In genomic region chr10:52389438-52389837, GRCm38 (mm10) we compare ENCODE assay signal across 28 mouse cellular contexts. TPM values are rescaled to one million over a fixed set of nuclear protein-coding genes. Genes with fewer than 3 reads are reported as not detected.
A peak's percentile ranks its signal among the peaks of the same experiment; 100 is the strongest.
DNase-seq lines count a peak whose midpoint lies in the region; ATAC-seq and TF ChIP-seq lines count a peak whose summit lies in the region.
"Had no signal": no experiment of that assay in that cellular context is flagged by ENCODE, and none has a peak within 500 bp of the region (broad histone marks: within the 10 kb centered on the region; RNA-seq: fewer than 3 reads in every experiment).

No protein-coding gene starts in this region.

- no peaks in the 10 kb centered on the region for H3K36me3 ChIP-seq in heart, embryonic 10.5 days
- no peaks in the 10 kb centered on the region for H3K36me3 ChIP-seq in limb, embryonic 10.5 days
- H3K36me3 ChIP-seq in lung, postnatal 0 days (ENCODE audit: insufficient read depth, low read length), result no peaks in the 10 kb centered on the region
- H3K36me3 ChIP-seq: midbrain, embryonic 15.5 days had no signal

- H3K9me3 ChIP-seq in heart, embryonic 10.5 days, result no peaks in the 10 kb centered on the region
- H3K9me3 ChIP-seq in limb, embryonic 10.5 days (replicated peaks), result no peaks in the 10 kb centered on the region
- no peaks in the 10 kb centered on the region for H3K9me3 ChIP-seq in lung, postnatal 0 days (ENCODE audit: low read length)
- H3K9me3 ChIP-seq: forebrain, embryonic 13.5 days; midbrain, embryonic 15.5 days had no signal

- no peaks in the 10 kb centered on the region for H3K4me1 ChIP-seq in heart, embryonic 10.5 days
- peaks cover 19% of the 10 kb centered on the region; the same call in 1 of the 2 replicates for H3K4me1 ChIP-seq in brown adipose tissue, adult 24 weeks (ENCODE audit: control insufficient read depth, insufficient read depth, insufficient read length, low read length)
- H3K4me1 ChIP-seq in limb, embryonic 10.5 days, result peaks cover 18% of the 10 kb centered on the region
- H3K4me1 ChIP-seq in lung, postnatal 0 days (ENCODE audit: insufficient read depth, low read depth, low read length), result no peaks in the 10 kb centered on the region
- H3K4me1 ChIP-seq: forebrain, embryonic 13.5 days; midbrain, embryonic 15.5 days had no signal

- H3K27ac ChIP-seq in heart, embryonic 10.5 days, result no peak overlapping the region
- H3K27ac ChIP-seq in brown adipose tissue, adult 24 weeks (replicated peaks; ENCODE audit: low read depth, low read length), result peak overlapping the region; percentile 99
- 0 out of 2 replicates have a peak overlapping the region, but pooled peaks have one; percentile 39 for H3K27ac ChIP-seq in limb, embryonic 10.5 days
- no peak overlapping the region for H3K27ac ChIP-seq in lung, postnatal 0 days (ENCODE audit: low read length)
- H3K27ac ChIP-seq: forebrain, embryonic 13.5 days; midbrain, embryonic 15.5 days had no signal

- no peak overlapping the region for H3K9ac ChIP-seq in lung, postnatal 0 days (replicated peaks; ENCODE audit: low read depth)
- H3K9ac ChIP-seq: forebrain, embryonic 13.5 days; liver, postnatal 0 days; midbrain, embryonic 15.5 days had no signal

- TF ChIP-seq CTCF in lung, postnatal 0 days (IDR thresholded peaks at IDR 0.05), result no peak

- no peak for TF ChIP-seq EP300 in lung, postnatal 0 days (IDR thresholded peaks at IDR 0.05)

- H3K4me2 ChIP-seq in lung, postnatal 0 days (replicated peaks; ENCODE audit: low read depth, low read length), result no peak overlapping the region
- H3K4me2 ChIP-seq: forebrain, embryonic 13.5 days; midbrain, embryonic 15.5 days had no signal

- H3K27me3 ChIP-seq in heart, embryonic 10.5 days (ENCODE audit: insufficient read depth, poor library complexity, severe bottlenecking), result no peaks in the 10 kb centered on the region
- H3K27me3 ChIP-seq in limb, embryonic 10.5 days (ENCODE audit: low read depth, poor library complexity, severe bottlenecking), result no peaks in the 10 kb centered on the region
- no peaks in the 10 kb centered on the region for H3K27me3 ChIP-seq in lung, postnatal 0 days (replicated peaks; ENCODE audit: insufficient read depth, low read length)
- H3K27me3 ChIP-seq: forebrain, embryonic 13.5 days; midbrain, embryonic 15.5 days had no signal

- no peak overlapping the region for H3K4me3 ChIP-seq in heart, embryonic 10.5 days
- H3K4me3 ChIP-seq in brown adipose tissue, adult 24 weeks (ENCODE audit: insufficient read depth, low read depth, low read length), result no peak overlapping the region
- H3K4me3 ChIP-seq in limb, embryonic 10.5 days, result no peak overlapping the region
- H3K4me3 ChIP-seq in lung, postnatal 0 days (ENCODE audit: low read depth, low read length), result no peak overlapping the region
- H3K4me3 ChIP-seq: forebrain, embryonic 13.5 days; midbrain, embryonic 15.5 days; myocyte had no signal

- ATAC-seq in lung, postnatal 0 days, result no peak
- ATAC-seq: forebrain, embryonic 13.5 days; liver, postnatal 0 days; midbrain, embryonic 15.5 days had no signal

- 74% methylated on average over 3 of the region's 3 CpGs for WGBS in heart, embryonic 10.5 days
- 69% methylated on average over 3 of the region's 3 CpGs for WGBS in limb, embryonic 10.5 days
- WGBS in lung, postnatal 0 days, result 65% methylated on average over 3 of the region's 3 CpGs

- DNase-seq in heart, adult 8-10 months (ENCODE audit: low spot score), result peak; percentile 82
- no peak for DNase-seq in heart, embryonic 10.5 days (ENCODE audit: low spot score)
- DNase-seq in embryo, embryonic 11.5 days (ENCODE audit: low read depth, low spot score), result peak; percentile 7
- DNase-seq in limb, embryonic 10.5 days (ENCODE audit: low spot score), result no peak
- DNase-seq in adrenal gland, postnatal 36 days, result no peak
- DNase-seq in lung, postnatal 0 days (ENCODE audit: low spot score), result no peak
- DNase-seq: adrenal gland, adult 2 months; cerebellum, adult 9-10 months; kidney, adult 18-20 months; liver; liver, postnatal 0 days; lung, postnatal 14 days; thymus, postnatal 14 days had no signal

RNA-seq across cellular contexts. Expression of gene Nepn, which starts 0.7 kb away (rescaled TPM):
- total RNA-seq in heart, adult 8-10 months (2022), result under 1 TPM; 0.28 to 0.80 (median 0.49) TPM
- 7.6 TPM in 1 of 2 replicates, not detected in the other for polyA plus RNA-seq in heart, embryonic 10.5 days (2016; fragmentation: Nextera tagmentation; extraction: Ambion mirVana)
- 1.7 and 16.4 TPM in 2 replicates for polyA plus RNA-seq in brown adipose tissue, adult 24 weeks (2012; ENCODE audit: insufficient read depth, insufficient read length, missing spikeins)
- polyA plus RNA-seq in limb, embryonic 10.5 days (2016; fragmentation: Nextera tagmentation; extraction: Ambion mirVana), result not detected in 2 replicates
- under 1 TPM; 0.13 to 0.26 TPM for total RNA-seq in adrenal gland, postnatal 36 days (2021)
- not detected in 2 replicates for polyA plus RNA-seq in lung, postnatal 0 days (2015; fragmentation: Nextera tagmentation; extraction: Ambion mirVana)
- total RNA-seq: common myeloid progenitor, adult 5-6 weeks; hematopoietic stem cell, adult 5-6 weeks; layer of hippocampus, postnatal 25 days; left cerebral cortex, postnatal 10 days; megakaryocyte, adult 5-6 weeks had no signal
- polyA plus RNA-seq: C2C12; forebrain, embryonic 13.5 days; large intestine, adult 2 months; liver, postnatal 0 days; midbrain, embryonic 15.5 days; neural tube, embryonic 14.5 days; small intestine, adult 2 months; testis, adult 2 months had no signal

RNA-seq across cellular contexts. Expression of gene Gopc, which starts 7.5 kb away (rescaled TPM):
- total RNA-seq in heart, adult 8-10 months (2022), result 10 to 100 TPM; 10.8 to 12.2 (median 11.1) TPM
- 17.4 and 18.4 TPM in 2 replicates for polyA plus RNA-seq in heart, embryonic 10.5 days (2016; fragmentation: Nextera tagmentation; extraction: Ambion mirVana)
- polyA plus RNA-seq in brown adipose tissue, adult 24 weeks (2012; ENCODE audit: insufficient read depth, insufficient read length, missing spikeins), result 9.3 and 12.4 TPM in 2 replicates
- polyA plus RNA-seq in limb, embryonic 10.5 days (2016; fragmentation: Nextera tagmentation; extraction: Ambion mirVana), result 15.3 and 19.2 TPM in 2 replicates
- total RNA-seq in adrenal gland, postnatal 36 days (2021), result 10 to 100 TPM; 23.3 to 27.3 TPM
- polyA plus RNA-seq in lung, postnatal 0 days (2015; fragmentation: Nextera tagmentation; extraction: Ambion mirVana), result 13.7 and 15.4 TPM in 2 replicates

RNA-seq across cellular contexts. Expression of gene Nus1, which starts 27.9 kb away (rescaled TPM):
- 10 to 100 TPM; 30.4 to 43.0 (median 36.2) TPM for total RNA-seq in heart, adult 8-10 months (2022)
- 9.4 and 14.1 TPM in 2 replicates for polyA plus RNA-seq in heart, embryonic 10.5 days (2016; fragmentation: Nextera tagmentation; extraction: Ambion mirVana)
- 25.1 and 35.3 TPM in 2 replicates for polyA plus RNA-seq in brown adipose tissue, adult 24 weeks (2012; ENCODE audit: insufficient read depth, insufficient read length, missing spikeins)
- 14.3 and 14.9 TPM in 2 replicates for polyA plus RNA-seq in limb, embryonic 10.5 days (2016; fragmentation: Nextera tagmentation; extraction: Ambion mirVana)
- total RNA-seq in adrenal gland, postnatal 36 days (2021), result 10 to 100 TPM; 52.0 to 63.4 TPM
- 9.0 and 11.3 TPM in 2 replicates for polyA plus RNA-seq in lung, postnatal 0 days (2015; fragmentation: Nextera tagmentation; extraction: Ambion mirVana)

RNA-seq across cellular contexts. Expression of gene Gm26741, which starts 30.9 kb away (rescaled TPM):
- total RNA-seq in heart, adult 8-10 months (2022), result not detected
- polyA plus RNA-seq in heart, embryonic 10.5 days (2016; fragmentation: Nextera tagmentation; extraction: Ambion mirVana), result not detected in 2 replicates
- polyA plus RNA-seq in brown adipose tissue, adult 24 weeks (2012; ENCODE audit: insufficient read depth, insufficient read length, missing spikeins), result not detected in 2 replicates
- not detected in 2 replicates for polyA plus RNA-seq in limb, embryonic 10.5 days (2016; fragmentation: Nextera tagmentation; extraction: Ambion mirVana)
- total RNA-seq in adrenal gland, postnatal 36 days (2021), result not detected
- not detected in 2 replicates for polyA plus RNA-seq in lung, postnatal 0 days (2015; fragmentation: Nextera tagmentation; extraction: Ambion mirVana)
- total RNA-seq: adrenal gland, adult 2 months; common myeloid progenitor, adult 5-6 weeks; gastrocnemius, postnatal 4 days; hematopoietic stem cell, adult 5-6 weeks; layer of hippocampus, postnatal 25 days; left cerebral cortex, postnatal 10 days; megakaryocyte, adult 5-6 weeks had no signal
- polyA plus RNA-seq: adrenal gland, adult 2 months; C2C12; forebrain, embryonic 13.5 days; large intestine, adult 2 months; liver, postnatal 0 days; midbrain, embryonic 15.5 days; myocyte; neural tube, embryonic 14.5 days; small intestine, adult 2 months; testis, adult 2 months had no signal

Comparison
In these comparisons a context has a peak if more than half of its experiments do, and no peak if none do; other contexts are left out.
1. DNase-seq: peak in heart, adult 8-10 months (single experiment) and embryo, embryonic 11.5 days (single experiment); none in heart, embryonic 10.5 days (single experiment), limb, embryonic 10.5 days (single experiment), adrenal gland, postnatal 36 days (0 of 2) and lung, postnatal 0 days (single experiment).
2. H3K27ac ChIP-seq: peak in brown adipose tissue, adult 24 weeks (single experiment) and limb, embryonic 10.5 days (single experiment); none in heart, embryonic 10.5 days (single experiment) and lung, postnatal 0 days (single experiment).